Comparison of ENCODE assay signal across 12 mouse cellular contexts in the genomic region with DNA sequence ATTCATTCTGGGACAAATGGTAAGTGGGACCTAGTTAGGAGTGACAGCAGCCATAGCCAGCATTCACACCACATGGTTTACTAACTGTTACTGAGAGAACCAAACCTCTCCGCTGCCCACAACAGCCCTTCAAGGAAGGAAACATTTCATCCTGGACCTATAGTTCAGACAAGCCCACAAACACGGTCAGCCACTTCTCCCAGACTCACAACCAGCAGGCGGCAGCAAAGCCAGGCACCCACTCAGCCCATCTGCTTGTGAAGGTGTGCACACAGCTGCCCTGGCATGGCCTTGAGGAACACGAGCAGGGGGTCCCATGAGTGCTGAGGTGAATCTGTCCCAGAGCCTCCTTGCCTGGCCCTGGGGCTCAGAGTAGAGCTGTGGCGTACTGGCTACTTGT.
DNase-seq lines count a peak whose midpoint lies in the region; ATAC-seq and TF ChIP-seq lines count a peak whose summit lies in the region.
"Had no signal": no experiment of that assay in that cellular context is flagged by ENCODE, and none has a peak within 500 bp of the region (broad histone marks: within the 10 kb centered on the region; RNA-seq: fewer than 3 reads in every experiment).

No protein-coding gene starts in this region.

- no peak for ATAC-seq in forebrain, postnatal 0 days
- no peak for ATAC-seq in forebrain, embryonic 16.5 days
- ATAC-seq in stomach, postnatal 0 days (ENCODE audit: low FRiP score, low TSS enrichment): no peak
- no peak for ATAC-seq in hindbrain, embryonic 16.5 days

- H3K27me3 ChIP-seq in forebrain, postnatal 0 days (ENCODE audit: insufficient read depth, low read length): no peaks in the 10 kb centered on the region
- no peaks in the 10 kb centered on the region for H3K27me3 ChIP-seq in forebrain, embryonic 16.5 days (replicated peaks; ENCODE audit: control insufficient read depth, insufficient read depth, low read length)
- H3K27me3 ChIP-seq in testis, adult 2 months (ENCODE audit: control insufficient read depth, insufficient read depth, low read length): no peaks in the 10 kb centered on the region
- no peaks in the 10 kb centered on the region for H3K27me3 ChIP-seq in stomach, postnatal 0 days (ENCODE audit: control insufficient read depth, insufficient read depth, low read length)
- H3K27me3 ChIP-seq in hindbrain, embryonic 16.5 days (replicated peaks; ENCODE audit: control insufficient read depth, insufficient read depth, low read length): no peaks in the 10 kb centered on the region
- H3K27me3 ChIP-seq: liver, embryonic 13.5 days had no signal

- H3K36me3 ChIP-seq in forebrain, postnatal 0 days (ENCODE audit: insufficient read depth): no peaks in the 10 kb centered on the region
- no peaks in the 10 kb centered on the region for H3K36me3 ChIP-seq in forebrain, embryonic 16.5 days (ENCODE audit: control insufficient read depth, insufficient read depth)
- H3K36me3 ChIP-seq in testis, adult 2 months (ENCODE audit: control insufficient read depth, insufficient read depth, low read length): no peaks in the 10 kb centered on the region
- H3K36me3 ChIP-seq in stomach, postnatal 0 days (ENCODE audit: control insufficient read depth, insufficient read depth, low read length): no peaks in the 10 kb centered on the region
- no peaks in the 10 kb centered on the region for H3K36me3 ChIP-seq in hindbrain, embryonic 16.5 days (ENCODE audit: control insufficient read depth, insufficient read depth, low read length)
- H3K36me3 ChIP-seq: forebrain, embryonic 12.5 days; liver, embryonic 13.5 days had no signal

- TF ChIP-seq POLR2A in testis, adult 2 months (IDR thresholded peaks at IDR 0.05; ENCODE audit: control insufficient read depth, low read depth, low read length): no peak

- H3K4me1 ChIP-seq in forebrain, postnatal 0 days (ENCODE audit: insufficient read depth): peaks cover 13% of the 10 kb centered on the region
- peaks cover 10% of the 10 kb centered on the region for H3K4me1 ChIP-seq in forebrain, embryonic 16.5 days (replicated peaks; ENCODE audit: control insufficient read depth, insufficient read depth, low read length)
- H3K4me1 ChIP-seq in testis, adult 2 months (ENCODE audit: control insufficient read depth, insufficient read depth, low read length): no peaks in the 10 kb centered on the region
- H3K4me1 ChIP-seq in stomach, postnatal 0 days (replicated peaks; ENCODE audit: control insufficient read depth, insufficient read depth): no peaks in the 10 kb centered on the region
- H3K4me1 ChIP-seq in hindbrain, embryonic 16.5 days (ENCODE audit: control insufficient read depth, insufficient read depth, low read depth, low read length): peaks cover 7% of the 10 kb centered on the region
- H3K4me1 ChIP-seq: liver, embryonic 13.5 days had no signal

- no peak for DNase-seq in forebrain, postnatal 0 days
- DNase-seq in layer of hippocampus, adult 2 months (ENCODE audit: low spot score in 2 of 2): no peak
- no peak for DNase-seq in layer of hippocampus, adult 18-20 months (ENCODE audit: low spot score in 2 of 2)
- no peak for DNase-seq in testis, postnatal 14 days (ENCODE audit: low spot score)
- peak; percentile 17 for DNase-seq in stomach, postnatal 0 days (ENCODE audit: low spot score)
- DNase-seq: adrenal gland, postnatal 25 days; cerebellum, adult 11-12 months; liver, embryonic 13.5 days had no signal

- no peak overlapping the region for H3K9ac ChIP-seq in forebrain, postnatal 0 days
- no peak overlapping the region for H3K9ac ChIP-seq in forebrain, embryonic 16.5 days (replicated peaks; ENCODE audit: low read depth, low read length)
- no peak overlapping the region for H3K9ac ChIP-seq in stomach, postnatal 0 days (ENCODE audit: low read length)
- H3K9ac ChIP-seq in hindbrain, embryonic 16.5 days (ENCODE audit: low read depth, low read length): no peak overlapping the region
- H3K9ac ChIP-seq: forebrain, embryonic 12.5 days; liver, embryonic 13.5 days had no signal

- TF ChIP-seq CTCF in forebrain, postnatal 0 days (IDR thresholded peaks at IDR 0.05; ENCODE audit: low read depth): peak; percentile 45
- TF ChIP-seq CTCF in layer of hippocampus, adult 2 months (conservative IDR thresholded peaks at IDR 0.05): peak; percentile 58
- peak; percentile 27; the same call in 1 of the 2 replicates for TF ChIP-seq CTCF in testis, adult 2 months (IDR thresholded peaks at IDR 0.05; ENCODE audit: control insufficient read depth, insufficient read depth, insufficient replicate concordance, low read depth, low read length)
- TF ChIP-seq CTCF in stomach, postnatal 0 days (IDR thresholded peaks at IDR 0.05; ENCODE audit: low read depth): peak; percentile 63

- H3K9me3 ChIP-seq in forebrain, postnatal 0 days (ENCODE audit: low read length): no peaks in the 10 kb centered on the region
- no peaks in the 10 kb centered on the region for H3K9me3 ChIP-seq in forebrain, embryonic 16.5 days (ENCODE audit: control insufficient read depth, low read length)
- no peaks in the 10 kb centered on the region for H3K9me3 ChIP-seq in stomach, postnatal 0 days (ENCODE audit: control insufficient read depth, low read length)
- no peaks in the 10 kb centered on the region for H3K9me3 ChIP-seq in hindbrain, embryonic 16.5 days (ENCODE audit: control insufficient read depth, low read length)
- H3K9me3 ChIP-seq: forebrain, embryonic 12.5 days; liver, embryonic 13.5 days had no signal

- TF ChIP-seq EP300 in stomach, postnatal 0 days (optimal IDR thresholded peaks at IDR 0.05): no peak

- no peak overlapping the region for H3K4me2 ChIP-seq in forebrain, postnatal 0 days (ENCODE audit: low read depth)
- no peak overlapping the region for H3K4me2 ChIP-seq in forebrain, embryonic 16.5 days (ENCODE audit: low read length)
- H3K4me2 ChIP-seq in stomach, postnatal 0 days (replicated peaks; ENCODE audit: low read depth): no peak overlapping the region
- no peak overlapping the region for H3K4me2 ChIP-seq in hindbrain, embryonic 16.5 days (ENCODE audit: low read length)
- H3K4me2 ChIP-seq: forebrain, embryonic 12.5 days; liver, embryonic 13.5 days had no signal

- no peak overlapping the region for H3K27ac ChIP-seq in forebrain, postnatal 0 days (ENCODE audit: low read depth, low read length)
- H3K27ac ChIP-seq in forebrain, embryonic 16.5 days (ENCODE audit: low read length): no peak overlapping the region
- no peak overlapping the region for H3K27ac ChIP-seq in layer of hippocampus, adult 2 months
- H3K27ac ChIP-seq in testis, adult 2 months (ENCODE audit: control insufficient read depth, insufficient read depth, low read depth, low read length): no peak overlapping the region
- H3K27ac ChIP-seq in stomach, postnatal 0 days (replicated peaks): no peak overlapping the region
- H3K27ac ChIP-seq in hindbrain, embryonic 16.5 days (ENCODE audit: low read depth, low read length): no peak overlapping the region
- H3K27ac ChIP-seq: forebrain, embryonic 12.5 days; liver, embryonic 13.5 days had no signal

- WGBS in forebrain, postnatal 0 days: 71% methylated on average over 5 of the region's 5 CpGs
- 70% methylated on average over 5 of the region's 5 CpGs for WGBS in forebrain, embryonic 16.5 days
- 59% methylated on average over 5 of the region's 5 CpGs for WGBS in stomach, postnatal 0 days
- 66% methylated on average over 5 of the region's 5 CpGs for WGBS in hindbrain, embryonic 16.5 days

- H3K4me3 ChIP-seq in forebrain, postnatal 0 days (ENCODE audit: low read depth, low read length): no peak overlapping the region
- H3K4me3 ChIP-seq in forebrain, embryonic 16.5 days (replicated peaks; ENCODE audit: low read length): no peak overlapping the region
- H3K4me3 ChIP-seq in layer of hippocampus, adult 2 months: no peak overlapping the region
- H3K4me3 ChIP-seq in testis, adult 2 months (ENCODE audit: control insufficient read depth, low read depth, low read length): no peak overlapping the region
- no peak overlapping the region for H3K4me3 ChIP-seq in stomach, postnatal 0 days (ENCODE audit: low read depth, low read length)
- H3K4me3 ChIP-seq in hindbrain, embryonic 16.5 days (ENCODE audit: low read length): no peak overlapping the region
- H3K4me3 ChIP-seq: forebrain, embryonic 12.5 days; liver, embryonic 13.5 days had no signal
